Mouse (Mus musculus): ENCODE measurements around the gene Zcchc17. TPM values are rescaled to one million over a fixed set of nuclear protein-coding genes. Genes with fewer than 3 reads are reported as not detected.

The Zcchc17 gene
- total RNA-seq, 2 experiments from 2014 or later: 62.3 to 67.8 TPM

Other genes with a start within 250 kb of the Zcchc17 start
- gene Hcrtr1, start 220.6 kb downstream of the Zcchc17 start, total RNA-seq (2021): 1 to 10 TPM; 2.0 to 2.4 TPM
- 10 to 100 TPM in 1 of 2 experiments, 1 to 10 TPM in 1; 8.0 to 13.4 TPM for gene Tinagl1, start 184.8 kb downstream of the Zcchc17 start, total RNA-seq (2021)
- gene Gm853, start 137.5 kb downstream of the Zcchc17 start, total RNA-seq (2021): not detected
- 1 to 10 TPM; 5.7 to 7.1 TPM for gene Serinc2, start 80.7 kb downstream of the Zcchc17 start, total RNA-seq (2021)
- 100 to 1,000 TPM; 141 to 166 TPM for gene Fabp3, start 51.3 kb downstream of the Zcchc17 start, total RNA-seq (2021)
- gene Gm10570, start 51.3 kb downstream of the Zcchc17 start, total RNA-seq (2021): 1 to 10 TPM; 1.4 to 1.8 TPM
- gene Snrnp40, start 189 bp upstream of the Zcchc17 start, total RNA-seq (2021): 10 to 100 TPM; 22.9 to 25.5 TPM
- gene Nkain1, start 214.2 kb upstream of the Zcchc17 start, total RNA-seq (2021): 10 to 100 TPM; 30.4 to 43.3 TPM

Data from left cerebral cortex, postnatal 36 days (tissue).